Mouse (Mus musculus): Measurements from ENCODE around the gene Dglucy.

The Dglucy gene

DNA sequence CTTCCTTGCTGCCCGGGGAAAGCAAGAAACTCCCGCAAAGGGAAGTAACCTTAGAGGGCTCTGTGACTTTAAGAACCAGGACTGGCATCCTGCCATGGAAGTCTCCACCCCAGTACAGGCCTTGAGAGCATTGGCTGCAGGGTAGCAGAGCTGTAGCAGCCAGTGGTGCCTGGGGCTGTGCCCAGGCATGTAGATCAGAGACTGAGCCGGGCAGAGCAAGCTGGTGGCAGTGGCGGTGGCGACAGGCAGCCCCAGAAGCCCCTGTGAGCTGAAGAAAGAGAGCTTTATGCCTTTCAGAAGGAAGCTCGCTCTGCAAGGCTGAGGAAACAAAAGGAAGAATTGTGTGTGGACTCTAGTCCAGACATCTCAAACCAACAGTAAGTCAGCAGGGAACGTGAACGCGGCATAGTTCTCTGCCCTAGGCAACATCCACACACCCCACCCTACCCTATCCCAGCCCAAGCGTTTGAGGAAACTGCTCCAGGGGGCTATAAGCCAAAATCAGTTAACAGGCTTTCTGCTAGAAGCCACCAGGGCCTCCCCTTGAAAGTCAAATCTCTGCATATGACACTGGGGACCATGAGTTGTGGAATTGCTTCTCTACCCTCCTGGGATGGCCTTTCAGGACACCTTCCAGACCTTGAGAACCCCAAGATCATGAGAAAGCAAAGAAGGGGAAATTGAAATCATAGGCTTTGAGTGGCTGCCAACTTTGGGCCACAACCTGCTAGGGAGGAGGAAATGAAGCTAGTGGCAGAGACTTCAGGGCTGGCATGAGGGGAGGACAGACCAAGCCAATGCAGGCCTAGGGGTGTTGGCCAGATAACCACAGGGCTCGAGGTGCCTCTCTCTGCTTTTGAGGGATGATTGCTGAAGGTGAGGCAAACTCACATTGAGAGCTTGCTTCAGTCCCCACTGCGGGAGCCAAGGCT is at the start of gene Dglucy:
Gene Dglucy, plus strand, starts transcription at position 124 of the 932 bp plus-strand sequence.
- DNase-seq (ENCODE audit: low spot score in 2 of 2): peak; percentile 94 to 95

DNA sequence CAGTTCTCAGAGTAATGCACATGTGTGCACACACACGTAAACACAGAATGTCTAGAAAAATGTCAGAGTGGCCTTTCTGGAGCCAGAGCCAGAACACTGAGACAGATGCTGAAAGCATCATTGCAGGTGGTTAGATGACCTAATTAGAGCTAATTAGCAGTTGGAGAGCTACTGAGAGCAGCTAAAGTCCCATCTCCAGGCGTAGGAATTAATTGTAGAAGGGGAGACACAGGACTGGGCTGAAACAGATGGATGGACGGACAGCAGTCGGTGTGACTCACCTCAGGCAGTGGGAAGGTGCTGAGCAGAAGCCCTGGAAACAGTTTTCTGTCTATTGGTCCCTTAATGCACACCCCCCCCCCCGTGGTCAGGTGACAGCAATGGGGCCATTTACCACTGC is 43.7 kb upstream of the Dglucy start:
- no peak for DNase-seq (ENCODE audit: low spot score in 2 of 2)

DNA sequence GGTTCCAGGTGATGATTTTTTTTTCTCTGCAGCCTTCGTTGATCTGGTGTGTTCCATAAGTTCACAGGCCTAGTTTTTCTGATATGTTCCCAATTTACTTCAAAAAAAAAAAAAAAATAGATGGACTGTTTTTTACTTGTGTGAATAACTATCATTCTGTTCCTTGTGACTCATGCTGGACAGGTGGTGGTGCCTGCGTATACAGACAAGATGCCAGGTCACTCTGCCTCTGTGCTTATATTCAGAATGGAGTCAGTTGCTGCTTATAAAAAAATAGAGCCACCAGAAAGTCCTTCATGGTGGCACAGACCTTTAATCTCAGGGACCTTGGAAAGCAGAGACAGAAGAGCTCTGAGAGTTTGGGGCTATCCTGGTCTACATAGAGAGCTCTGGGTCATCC is 43.3 kb upstream of the Dglucy start:
- no peak for DNase-seq (ENCODE audit: low spot score in 2 of 2)

DNA sequence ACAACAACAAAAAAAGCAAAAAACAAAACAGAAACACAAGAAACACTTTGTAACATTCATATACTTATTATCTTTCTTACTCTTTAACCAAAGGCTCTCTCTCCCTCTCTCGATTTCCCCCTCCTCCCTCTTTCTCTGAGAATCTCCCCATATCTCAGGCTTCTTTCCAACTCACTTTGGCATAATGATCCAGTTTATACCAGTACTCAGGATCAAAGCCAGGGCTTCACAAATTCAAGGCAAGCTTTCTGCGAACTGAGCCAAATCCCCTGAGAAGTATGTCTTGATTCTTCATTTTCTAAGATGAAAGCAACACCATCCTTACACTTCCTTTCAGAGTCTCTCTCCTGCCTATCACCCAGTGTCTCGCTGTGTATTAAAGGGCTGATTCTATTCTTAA is 40.4 kb upstream of the Dglucy start:
- DNase-seq (ENCODE audit: low spot score in 2 of 2): no peak

DNA sequence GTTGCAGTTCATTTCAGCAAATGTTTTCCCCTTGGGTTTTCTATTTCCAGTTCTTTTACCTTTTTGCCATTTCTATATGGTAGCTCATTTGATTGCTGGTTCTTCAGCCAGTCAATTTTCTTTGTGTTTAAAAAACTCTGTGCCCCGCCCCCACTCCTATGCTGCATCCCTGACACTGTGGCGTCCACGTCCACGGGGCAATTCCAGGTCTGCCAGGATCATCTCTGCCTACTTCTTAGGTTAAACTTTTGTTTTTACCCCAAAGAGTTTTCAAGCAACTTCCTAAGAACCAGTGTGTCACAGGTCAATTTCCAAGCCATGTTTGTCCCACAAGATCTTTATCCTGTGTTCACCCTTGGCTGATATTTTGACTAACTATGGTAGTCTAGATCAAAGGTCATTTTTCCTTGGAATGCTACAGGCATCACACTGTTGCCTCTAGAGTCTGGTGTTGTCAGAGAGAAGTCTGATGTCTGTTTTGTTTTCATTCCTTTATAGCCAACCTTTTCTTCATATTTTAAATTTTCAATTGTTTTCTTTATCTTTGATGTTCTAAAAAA is 39.8 kb upstream of the Dglucy start:
- no peak for DNase-seq (ENCODE audit: low spot score in 2 of 2)

DNA sequence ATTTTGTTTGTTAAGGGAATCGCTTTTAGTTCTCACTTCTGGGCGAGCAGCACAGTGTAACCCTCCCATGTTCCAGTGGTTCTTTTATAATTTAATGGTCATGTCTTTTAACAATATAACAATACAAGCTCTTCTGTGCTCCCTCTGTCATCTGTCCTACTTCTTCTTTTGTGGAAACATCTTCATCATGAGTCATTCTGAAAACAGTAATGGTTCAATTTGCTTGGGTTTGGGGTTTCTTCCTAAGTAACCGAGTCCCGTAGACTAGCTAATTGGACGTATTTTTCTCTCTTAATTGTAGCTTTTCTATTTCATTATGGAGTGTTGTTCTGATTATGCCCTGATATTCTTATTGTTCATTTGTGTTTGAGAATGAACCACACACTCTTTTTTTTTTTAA is 38.5 kb upstream of the Dglucy start:
- DNase-seq (ENCODE audit: low spot score in 2 of 2): no peak

DNA sequence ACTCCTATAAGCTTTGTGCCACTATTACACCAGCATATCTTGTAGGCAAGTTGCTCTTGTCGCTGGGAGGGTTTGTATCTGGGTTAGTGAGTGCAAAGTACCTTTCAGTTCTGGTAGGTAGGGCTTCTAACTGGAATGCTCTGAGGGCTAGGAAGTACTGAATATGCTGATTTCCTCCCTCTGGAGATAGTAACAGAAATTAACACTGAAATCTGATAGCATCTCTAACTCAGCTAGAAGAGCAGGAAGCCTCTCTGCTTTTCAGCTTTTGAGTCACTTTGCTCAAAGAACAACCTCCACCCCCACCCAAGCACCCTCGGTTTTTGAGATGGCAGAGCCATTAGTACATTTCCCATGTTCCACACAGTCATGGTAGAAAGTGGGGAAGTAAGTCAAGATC is 36.4 kb upstream of the Dglucy start:
- no peak for DNase-seq (ENCODE audit: low spot score in 2 of 2)

DNA sequence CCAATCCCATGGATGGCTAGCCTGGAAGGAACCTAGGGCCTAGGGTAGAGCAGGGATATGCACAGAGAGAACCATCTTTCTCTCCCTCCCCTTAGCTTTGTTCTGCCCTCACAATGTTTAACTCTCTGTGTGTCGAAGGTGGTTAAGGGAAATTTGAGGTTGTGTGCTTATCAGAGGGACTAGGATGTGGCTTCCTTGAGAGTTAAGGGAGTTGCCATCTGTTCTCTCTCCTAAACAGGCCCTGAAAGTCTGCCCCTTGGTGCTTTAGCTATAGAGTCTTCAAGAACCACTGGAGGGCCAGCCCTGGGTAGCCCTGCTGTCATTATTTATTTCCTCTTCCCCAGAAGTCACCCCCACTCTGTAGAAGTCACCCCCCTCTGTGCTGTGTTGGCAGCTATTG is 25.9 kb upstream of the Dglucy start:
- no peak for DNase-seq (ENCODE audit: low spot score in 2 of 2)

DNA sequence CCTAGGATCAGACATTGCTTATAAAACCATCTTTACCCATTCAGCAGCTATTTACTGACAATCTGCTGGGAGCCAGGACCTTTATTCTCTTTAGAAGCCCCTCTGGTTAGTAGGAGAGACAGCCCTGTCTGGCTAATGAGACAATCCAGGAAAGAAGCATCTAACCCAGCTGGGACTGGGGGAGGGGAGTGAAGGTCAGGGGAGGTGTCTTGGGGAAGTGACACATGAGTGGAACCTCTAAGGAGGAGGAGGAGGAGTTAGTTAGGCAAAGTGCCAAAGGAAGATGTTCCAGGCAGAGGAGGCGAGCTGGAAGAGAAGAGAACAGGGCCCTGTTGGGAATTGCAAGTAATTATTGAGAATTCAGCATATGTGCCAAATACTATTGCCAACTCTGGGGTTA is 25.1 kb upstream of the Dglucy start:
- no peak for DNase-seq (ENCODE audit: low spot score in 2 of 2)

DNA sequence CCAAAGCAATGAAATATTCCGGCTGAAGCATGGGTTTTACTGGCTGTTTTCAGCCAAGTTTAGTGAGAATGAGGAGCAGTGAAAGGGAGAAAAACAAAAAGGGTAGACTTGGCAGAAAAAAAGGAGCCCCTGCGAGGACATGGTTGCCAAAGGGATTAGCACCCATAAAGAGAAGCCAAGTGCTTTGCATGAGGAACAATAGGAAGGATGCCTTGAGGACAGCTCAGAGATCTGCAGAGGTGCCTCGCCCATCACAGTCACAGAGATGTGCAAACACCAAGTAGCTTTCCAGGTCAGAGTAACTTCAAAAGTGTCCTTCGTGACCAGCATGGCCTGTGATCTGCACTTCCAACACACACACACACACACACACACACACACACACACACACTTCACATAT is 21.4 kb upstream of the Dglucy start:
- DNase-seq (ENCODE audit: low spot score in 2 of 2): no peak

DNA sequence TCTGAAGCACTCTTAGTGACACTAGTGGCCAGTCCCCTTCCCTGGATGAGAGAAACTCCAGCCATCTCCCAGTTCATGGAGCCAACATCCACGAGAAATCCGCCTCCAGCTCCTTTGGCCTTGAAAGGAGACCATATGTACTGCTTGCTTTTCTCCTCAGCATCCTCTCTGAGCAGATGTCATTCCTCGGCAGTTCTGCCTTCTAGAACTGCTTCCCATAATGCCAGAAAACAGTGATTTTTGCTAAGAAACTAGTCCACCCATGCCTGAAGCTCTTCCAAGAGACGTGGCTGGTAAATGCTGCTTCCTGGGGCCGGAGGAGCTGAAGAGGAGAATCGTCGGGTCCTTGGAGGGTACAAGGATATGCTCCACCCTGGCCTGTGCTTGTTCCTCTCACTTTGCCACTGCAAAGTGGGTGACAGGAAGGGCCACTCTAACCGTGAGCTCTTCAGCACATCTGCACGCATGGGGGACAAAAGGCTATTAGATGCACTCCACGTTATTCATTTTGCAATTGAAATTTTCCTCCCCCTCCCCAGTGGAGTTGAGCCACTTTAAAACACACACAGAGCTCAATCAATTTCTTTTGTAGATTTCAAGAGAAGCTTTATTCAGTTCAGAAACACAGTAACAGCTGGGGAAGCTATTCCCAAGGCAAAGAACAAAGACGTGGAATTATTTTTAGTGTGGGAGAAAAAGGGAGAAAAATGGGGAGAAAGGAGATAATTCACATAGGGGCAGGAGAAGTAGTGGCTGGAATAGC is 16.0 kb upstream of the Dglucy start:
- DNase-seq (ENCODE audit: low spot score in 2 of 2): peak; percentile 56 to 68

DNA sequence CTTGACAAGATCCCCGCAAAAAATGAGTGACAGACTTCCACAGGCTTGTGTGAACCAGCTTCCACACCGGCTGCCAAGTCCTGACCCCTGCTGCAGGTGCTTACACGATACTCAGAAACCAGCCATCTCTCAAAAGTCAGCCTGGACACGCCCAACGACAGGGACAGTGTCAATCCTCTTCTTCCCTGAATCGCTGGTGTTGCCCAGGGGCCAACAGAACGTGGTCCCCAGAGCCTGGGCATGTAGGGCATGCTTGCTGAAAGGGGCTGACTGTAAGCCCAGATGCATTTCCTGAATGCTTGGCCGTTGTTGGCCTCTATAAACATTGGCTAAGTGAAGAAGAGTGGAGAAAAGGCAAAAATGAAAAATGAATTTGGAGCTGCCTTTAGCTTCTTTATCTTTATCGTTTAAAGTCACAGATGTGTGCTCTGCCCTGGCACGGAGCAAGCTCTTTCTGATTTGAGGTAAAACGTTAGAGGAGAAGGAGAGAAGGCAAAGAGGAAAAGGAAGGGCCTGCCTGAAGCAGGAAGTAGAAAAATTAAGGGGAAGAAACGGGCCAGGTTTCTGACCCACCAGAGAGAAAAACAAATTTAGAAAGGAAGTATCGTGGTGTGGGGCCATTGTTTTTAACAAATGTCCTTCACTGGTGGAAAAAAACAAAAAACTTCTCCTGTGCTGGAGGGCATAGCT is 14.4 kb upstream of the Dglucy start:
- DNase-seq (ENCODE audit: low spot score in 2 of 2): no peak

DNA sequence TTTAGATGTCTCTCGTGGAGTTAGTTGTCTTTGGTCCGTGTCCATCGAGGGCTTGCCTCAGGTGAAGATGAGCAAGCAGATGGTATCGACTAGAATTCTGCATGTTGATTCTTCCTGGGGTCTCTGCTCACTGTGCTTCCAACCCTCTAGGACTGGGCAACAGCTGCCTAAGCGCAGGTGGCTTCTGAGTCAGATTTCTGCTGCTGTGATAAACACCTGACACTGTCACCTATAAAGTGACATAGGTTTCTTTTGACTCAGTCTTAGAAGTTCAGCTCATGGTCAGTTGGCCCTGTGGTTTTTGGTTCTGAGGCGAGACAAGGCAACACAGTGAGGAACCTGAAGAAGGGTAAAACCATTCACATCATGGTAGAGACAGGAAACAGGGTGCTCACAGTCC is 9.0 kb upstream of the Dglucy start:
- no peak for DNase-seq (ENCODE audit: low spot score in 2 of 2)

DNA sequence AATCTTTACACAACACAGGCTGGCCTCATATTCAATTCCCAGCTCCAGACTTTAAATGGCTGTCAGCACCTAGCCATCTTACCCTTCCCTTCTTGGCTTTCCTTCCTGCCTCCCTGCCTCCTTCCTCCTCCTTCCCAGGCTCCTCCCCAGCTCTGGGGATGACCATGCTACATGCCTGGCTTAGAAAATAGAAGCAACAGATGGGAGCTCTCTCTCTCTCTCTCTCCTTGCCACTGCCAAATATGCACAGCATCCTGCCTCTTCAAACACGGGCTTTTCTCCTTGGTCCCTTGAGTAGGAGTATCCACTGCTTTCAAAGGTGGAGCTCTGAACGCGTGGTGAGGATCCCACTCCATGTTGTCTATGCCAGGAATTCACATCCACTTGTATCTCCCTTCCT is 8.1 kb upstream of the Dglucy start:
- peak in 1 of 2 experiments; percentile 42 for DNase-seq (ENCODE audit: low spot score in 2 of 2)

DNA sequence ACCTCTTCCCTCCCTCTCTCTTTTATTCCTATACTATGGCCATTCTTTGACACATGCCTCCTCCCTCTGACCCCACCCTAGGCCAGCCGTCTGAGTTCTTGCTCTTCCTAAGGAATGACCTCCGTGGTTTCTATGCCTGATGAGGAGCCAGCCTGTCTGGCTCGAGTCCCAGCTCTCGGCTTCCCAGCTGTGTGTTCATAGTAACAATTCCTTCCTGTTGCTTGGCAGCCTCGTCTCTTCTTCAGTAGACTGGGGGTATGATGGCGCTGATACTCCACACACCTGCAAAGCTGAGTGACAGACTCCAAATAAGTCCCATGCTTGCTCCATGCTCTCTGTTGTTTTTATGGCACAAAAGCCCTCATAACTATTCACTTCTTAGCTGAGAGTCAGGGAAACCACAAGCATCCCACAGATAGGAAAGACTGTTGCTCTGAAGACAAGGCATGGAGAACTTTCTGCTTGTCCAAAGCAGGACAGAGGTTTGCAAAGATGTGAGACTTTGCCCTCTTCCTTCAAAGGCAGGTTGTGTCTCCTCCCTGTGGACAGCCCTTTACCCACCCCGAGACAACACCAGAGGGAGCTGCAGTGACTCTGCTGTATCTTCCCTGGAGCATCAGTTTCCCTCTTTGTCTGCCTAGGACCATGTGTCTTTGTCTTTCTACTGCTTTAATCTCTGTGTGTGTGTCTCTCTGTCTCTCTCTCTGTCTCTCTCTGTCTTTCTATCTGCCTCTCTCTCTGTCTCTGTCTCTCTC is 6.5 kb upstream of the Dglucy start:
- peak; percentile 80 to 86 for DNase-seq (ENCODE audit: low spot score in 2 of 2)

DNA sequence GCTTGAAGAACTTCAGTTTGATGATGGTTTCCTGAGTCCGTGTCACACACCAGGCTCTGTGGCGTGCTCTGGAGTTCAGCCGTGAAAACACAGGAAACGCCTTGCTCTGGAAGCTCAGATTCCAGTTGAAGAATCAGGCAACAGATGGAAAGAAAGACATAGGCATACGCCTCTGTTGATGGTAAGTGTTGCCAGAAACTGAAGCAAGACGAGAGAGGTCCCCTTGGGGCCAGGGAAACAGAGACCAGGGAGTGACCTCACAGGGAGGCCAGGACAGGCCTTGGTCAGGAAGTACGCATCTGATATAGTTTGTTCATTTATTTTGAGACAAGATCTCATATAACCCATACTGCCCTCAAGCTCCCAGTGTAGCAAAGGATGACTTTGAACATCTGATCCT is 4.1 kb upstream of the Dglucy start:
- no peak for DNase-seq (ENCODE audit: low spot score in 2 of 2)

DNA sequence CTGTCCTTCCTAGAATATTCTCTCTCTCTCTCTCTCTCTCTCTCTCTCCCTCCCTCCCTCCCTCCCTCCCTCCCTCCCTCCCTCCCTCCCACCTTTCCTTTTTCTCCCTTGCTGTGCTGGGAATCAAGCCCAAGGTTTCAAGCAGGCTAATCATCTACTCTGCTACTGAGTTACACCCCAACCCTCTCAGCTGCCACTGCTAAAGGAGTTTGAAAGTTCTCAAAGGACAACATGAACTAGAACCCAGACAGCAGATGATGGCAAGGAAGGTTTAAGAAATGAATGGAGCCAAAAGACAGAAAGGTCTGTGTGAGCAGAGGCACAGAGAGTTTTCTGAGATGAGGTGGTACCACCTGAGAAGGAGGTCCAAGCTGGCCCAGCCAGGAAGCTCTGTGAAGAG is 3.6 kb upstream of the Dglucy start:
- no peak for DNase-seq (ENCODE audit: low spot score in 2 of 2)

DNA sequence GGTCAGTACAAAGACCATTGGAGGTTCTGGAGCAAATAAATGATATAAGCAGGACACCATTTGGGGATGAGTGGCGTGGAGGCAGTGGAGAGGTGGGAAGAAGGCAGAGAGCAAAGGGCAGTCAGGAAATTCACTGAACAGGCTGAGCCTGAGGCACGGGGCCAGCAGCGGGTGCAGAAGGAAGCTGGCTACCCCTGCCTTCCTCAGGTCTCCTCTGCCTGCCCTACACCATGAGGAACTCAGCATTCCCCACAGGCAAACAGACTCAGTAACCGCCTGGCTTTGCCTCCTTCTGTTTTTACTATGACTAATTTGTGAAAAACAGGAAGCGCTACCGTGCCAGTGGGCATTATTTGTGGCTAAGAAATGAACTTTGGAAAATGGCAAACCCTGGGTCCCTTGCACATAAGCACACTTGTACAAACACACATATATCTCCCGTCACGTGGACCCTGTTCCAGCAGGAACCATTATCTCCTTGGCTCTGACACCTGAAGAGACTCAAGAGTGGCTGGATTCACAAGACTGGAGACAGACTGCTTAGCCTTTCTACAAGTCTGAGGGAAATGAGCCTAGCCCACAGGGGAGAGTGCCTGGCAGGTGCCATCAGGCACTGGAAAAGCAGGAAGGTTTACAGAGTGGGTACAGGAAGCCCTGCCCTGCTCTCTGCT is 2.8 kb upstream of the Dglucy start:
- no peak for DNase-seq (ENCODE audit: low spot score in 2 of 2)

DNA sequence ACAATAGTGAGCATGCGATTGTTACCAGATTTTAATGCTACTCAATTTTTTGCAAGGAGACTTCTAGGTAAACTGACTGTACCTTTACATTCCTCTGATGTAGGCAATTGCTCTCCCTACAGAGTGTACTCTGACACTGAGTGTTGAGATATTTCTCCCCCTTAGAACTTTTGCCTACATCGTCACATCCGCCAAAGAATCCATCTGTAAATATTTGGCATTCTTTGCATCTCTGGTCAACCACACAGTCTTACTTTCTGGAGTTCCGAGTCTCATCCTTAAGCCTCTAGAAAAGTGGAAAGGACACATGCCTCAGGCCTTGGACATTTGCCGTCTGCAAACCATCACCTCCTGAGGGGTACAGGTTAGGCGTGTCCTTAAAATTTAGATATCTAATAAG is 1.9 kb upstream of the Dglucy start:
- no peak for DNase-seq (ENCODE audit: low spot score in 2 of 2)

DNA sequence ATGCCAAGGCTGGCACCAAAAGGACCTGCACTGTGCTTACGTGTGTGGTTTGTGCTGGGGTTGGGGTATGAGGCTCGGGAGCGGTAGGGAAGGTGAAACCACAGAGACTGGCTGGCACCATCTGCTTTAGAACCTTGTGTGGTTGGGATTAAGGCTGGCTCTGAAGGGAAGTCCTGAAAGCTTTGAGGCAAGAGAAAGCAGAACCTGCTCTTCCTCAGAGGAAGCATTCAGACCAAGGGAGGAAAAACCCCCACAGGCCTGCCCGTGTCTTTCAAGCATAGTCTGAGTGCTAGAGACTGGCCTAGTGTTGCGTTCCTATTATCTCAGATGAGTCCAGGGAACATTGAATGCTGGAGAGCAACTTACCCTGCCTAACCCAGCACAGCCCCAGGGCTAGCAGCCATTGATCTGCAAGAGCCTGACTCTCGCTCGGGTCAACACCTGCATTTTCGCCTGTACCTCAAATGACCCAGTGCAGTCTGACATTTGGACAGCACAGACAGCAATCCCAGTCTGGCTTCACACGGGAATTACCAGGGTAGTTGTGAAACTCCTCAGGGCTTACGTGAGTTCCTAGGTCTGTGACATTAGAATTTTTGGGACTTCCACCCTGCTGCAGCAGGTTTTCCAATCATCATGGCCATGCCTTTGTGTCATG is 452 bp upstream of the Dglucy start:
- no peak for DNase-seq (ENCODE audit: low spot score in 2 of 2)
